Mouse (Mus musculus) lung, adult 2 months (tissue): ENCODE measurements at regions not wholly inside any gene's neighbourhood (a gene's known extent, or its start where the extent isn't known, plus 50 kb on each side); places are given as distances from the start of the nearest gene placed in this dataset.

ENCODE experiments used
- DNase-seq: peaks from one replicate; pipeline ENCODE4 v3.0.0; 2022
- H3K4me1 ChIP-seq: fragments of 200-500 bp; 2 replicates; pipeline ENCODE4 v1.6.1; 2011; ENCODE audit warnings: low read length; ENCODE audit not compliant: control insufficient read depth, insufficient read depth
- H3K4me3 ChIP-seq: fragments of 200-500 bp; replicated peaks from 2 replicates; pipeline ENCODE3; 2011; ENCODE audit warnings: low read depth, mild to moderate bottlenecking, control low read depth, low read length; ENCODE audit errors: extremely low read depth
- CTCF ChIP-seq: fragments of 200-500 bp; IDR thresholded peaks from 2 replicates; pipeline ENCODE4 v1.5.1; 2011; ENCODE audit warnings: mild to moderate bottlenecking, low read length, control low read depth; ENCODE audit not compliant: insufficient read depth
- POLR2A ChIP-seq: fragments of 200-500 bp; IDR thresholded peaks from 2 replicates; pipeline ENCODE4 v1.6.1; 2011; ENCODE audit warnings: low read depth, mild to moderate bottlenecking, control low read depth, low read length, borderline replicate concordance; ENCODE audit errors: extremely low read depth
- WGBS: fragments of 180-500 bp; shearing (Covaris S2); methylation state at CpG from one replicate; pipeline ENCODE4 v1.1.7; 2018; 5-methylcytosine and 5-hydroxymethylcytosine counted together

DNA sequence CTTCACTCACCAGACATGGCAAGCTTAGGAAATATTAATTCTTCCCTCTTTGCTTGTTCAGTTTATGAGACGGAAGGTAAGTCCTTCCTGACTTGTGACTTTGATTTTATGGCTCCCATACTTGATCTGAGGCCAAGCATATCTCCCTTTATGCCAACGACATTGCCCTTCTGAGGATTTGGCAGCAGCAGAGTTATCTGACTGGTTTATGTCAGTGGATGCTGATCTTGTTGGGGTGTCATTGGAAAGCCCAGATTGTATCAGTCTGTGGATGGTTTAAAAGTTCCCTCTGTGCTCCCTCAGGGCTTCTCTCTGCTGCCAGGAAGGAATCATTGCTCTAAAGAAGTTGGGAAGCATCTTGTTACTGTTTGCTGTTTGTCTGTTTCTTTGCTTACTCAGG is 242.5 kb downstream of the Hhipl2 start:
- DNase-seq = no peak
- H3K4me3 ChIP-seq = no peak overlapping the region
- H3K4me1 ChIP-seq = no peaks in the 10 kb centered on the region
- WGBS = 73% methylated on average over 2 of the region's 2 CpGs
- no peak for TF ChIP-seq CTCF

DNA sequence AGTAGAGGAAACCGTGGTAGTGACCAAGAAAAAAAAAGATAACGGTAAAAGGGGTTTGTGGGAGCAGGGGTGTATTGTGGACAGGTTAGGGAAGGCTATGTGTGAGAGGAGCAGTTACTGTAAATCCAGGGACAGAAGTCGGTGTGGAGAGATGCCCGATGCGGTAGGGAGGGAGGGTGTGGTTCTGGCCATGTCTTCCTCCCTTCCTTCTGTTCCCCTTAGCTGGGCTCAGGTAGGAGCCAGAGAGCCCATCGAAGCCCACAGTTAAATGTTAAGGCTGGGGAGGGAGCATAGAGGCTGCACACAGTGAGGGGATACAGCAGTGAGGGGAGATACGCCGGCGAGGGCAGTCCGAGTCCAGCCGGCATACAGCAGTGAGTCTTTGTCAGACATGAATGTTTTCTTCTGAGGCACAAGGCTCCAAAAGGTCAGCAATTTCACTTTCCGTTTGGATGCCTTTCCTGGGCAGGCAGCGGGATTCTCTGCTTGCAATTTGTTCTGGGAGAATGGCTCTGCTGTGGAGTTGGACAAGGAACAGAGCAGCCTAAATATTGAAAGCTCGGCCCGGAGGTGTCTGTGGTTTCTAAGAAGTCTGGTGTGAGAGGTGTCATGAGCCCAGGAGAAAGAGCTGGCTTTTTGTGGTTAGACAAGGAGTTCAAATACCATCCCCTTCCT is 244.5 kb downstream of the Hhipl2 start:
- 66% methylated on average over 15 of the region's 15 CpGs for WGBS
- H3K4me1 ChIP-seq = no peaks in the 10 kb centered on the region
- no peak for DNase-seq
- H3K4me3 ChIP-seq = no peak overlapping the region
- TF ChIP-seq CTCF (no peak), POLR2A (no peak)

- WGBS = 74% methylated on average over 8 of the region's 8 CpGs
Measured at GRCm38 (mm10) chr1:183669271-183669670, 251.3 kb downstream of the Hhipl2 start.

DNA sequence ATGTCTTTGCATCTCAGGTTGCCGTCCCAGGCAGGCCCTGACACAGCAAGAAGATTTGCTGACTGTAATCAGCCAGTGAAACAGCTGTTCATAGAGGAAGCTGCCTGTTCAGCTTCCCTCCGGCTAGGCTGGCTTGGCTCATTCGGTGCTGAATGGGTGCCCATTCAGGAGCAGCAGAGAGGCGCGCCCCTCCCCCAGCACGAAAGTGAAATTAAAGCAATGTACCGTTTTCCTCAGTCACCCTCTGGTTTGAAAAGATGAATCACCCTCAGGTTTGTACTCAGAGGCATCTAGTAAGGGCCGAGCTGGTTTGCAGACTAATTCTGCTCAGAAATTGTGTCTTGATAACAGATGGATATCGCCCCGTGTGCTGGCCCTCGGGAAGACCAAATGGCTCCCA is 251.7 kb downstream of the Hhipl2 start:
- TF ChIP-seq CTCF = no peak
- TF ChIP-seq POLR2A = no peak
- WGBS = 30% methylated on average over 11 of the region's 11 CpGs
- H3K4me3 ChIP-seq = no peak overlapping the region
- H3K4me1 ChIP-seq = no peaks in the 10 kb centered on the region; the same call in 1 of the 2 replicates
- no peak for DNase-seq

More at GRCm38 (mm10) chr1:183669271-183669670, 251.3 kb downstream of the Hhipl2 start:
- no peak overlapping the region for H3K4me3 ChIP-seq
- no peak for DNase-seq
- TF ChIP-seq CTCF = no peak
- TF ChIP-seq POLR2A = no peak
- H3K4me1 ChIP-seq = no peaks in the 10 kb centered on the region; the same call in 1 of the 2 replicates

DNA sequence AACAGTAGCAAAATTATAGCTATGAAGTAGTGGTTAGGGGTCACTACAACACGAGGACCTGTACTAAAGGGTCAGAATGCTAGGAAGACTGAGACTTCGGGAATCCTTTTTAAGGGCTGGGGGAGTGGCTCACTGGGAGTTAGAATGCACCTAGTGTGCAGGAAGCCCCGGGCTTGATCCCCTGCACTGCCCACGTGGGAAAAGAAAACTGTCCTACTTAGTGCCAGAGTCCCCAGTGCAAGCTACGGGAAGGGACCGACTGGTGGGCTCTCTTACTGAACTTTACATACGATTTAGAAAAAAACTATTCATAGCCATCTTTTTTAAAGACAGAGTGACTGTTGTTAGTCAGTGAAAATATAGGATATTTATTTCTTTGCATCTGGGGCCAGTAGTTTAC is 252.5 kb downstream of the Hhipl2 start:
- Histone ChIP-seq H3K4me3 (no peak overlapping the region), H3K4me1 (no peaks in the 10 kb centered on the region; the same call in 1 of the 2 replicates)
- TF ChIP-seq POLR2A = no peak
- no peak for TF ChIP-seq CTCF
- WGBS = 76% methylated on average over 7 of the region's 7 CpGs
- DNase-seq = no peak

DNA sequence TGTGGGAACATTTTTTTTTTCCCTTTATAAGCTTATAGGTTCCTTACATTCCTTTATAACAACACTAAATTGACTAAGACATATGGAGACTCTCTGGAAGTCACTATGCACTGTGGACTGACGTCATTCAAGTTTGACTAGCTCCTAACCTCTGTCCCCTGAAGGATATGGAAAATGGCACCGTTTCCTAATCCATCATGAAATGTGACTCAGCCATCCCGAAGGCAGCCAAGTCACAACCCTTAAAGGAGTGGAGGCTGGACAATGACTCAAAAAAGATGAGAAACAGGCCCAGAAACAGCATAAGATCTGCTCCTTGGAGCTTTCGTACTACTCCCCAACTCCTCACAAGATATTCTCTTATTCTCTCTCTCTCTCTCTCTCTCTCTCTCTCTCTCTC is 253.5 kb downstream of the Hhipl2 start:
- Histone ChIP-seq H3K4me3 (no peak overlapping the region), H3K4me1 (no peaks in the 10 kb centered on the region; the same call in 1 of the 2 replicates)
- no peak for DNase-seq
- WGBS = 48% methylated on average over 4 of the region's 4 CpGs
- TF ChIP-seq CTCF (no peak), POLR2A (no peak)

DNA sequence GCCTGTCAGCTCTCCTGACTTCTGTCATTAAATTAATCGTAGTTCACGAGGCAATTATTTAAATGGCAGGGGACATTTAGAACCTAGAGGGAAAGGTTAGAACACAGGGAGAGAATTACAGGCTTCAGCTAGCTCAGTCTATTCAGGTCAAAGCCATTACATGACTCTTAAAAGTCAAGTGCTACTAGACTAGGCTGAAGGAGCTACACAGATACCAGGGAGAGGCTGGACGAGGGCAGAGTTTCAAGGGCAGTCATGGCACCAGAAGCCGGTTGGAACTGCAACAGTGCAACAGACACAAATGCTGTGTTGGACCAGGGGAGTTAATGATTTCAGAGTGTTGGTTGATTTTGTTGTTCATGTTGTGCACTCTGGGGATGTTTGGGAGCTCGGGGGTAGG is 254.5 kb downstream of the Hhipl2 start:
- no peak overlapping the region for H3K4me3 ChIP-seq
- DNase-seq = no peak
- 71% methylated on average over 5 of the region's 5 CpGs for WGBS
- TF ChIP-seq CTCF = no peak
- TF ChIP-seq POLR2A = no peak
- no peaks in the 10 kb centered on the region; the same call in 1 of the 2 replicates for H3K4me1 ChIP-seq

- Histone ChIP-seq H3K4me1 (no peaks in the 10 kb centered on the region; the same call in 1 of the 2 replicates), H3K4me3 (no peak overlapping the region)
- 90% methylated on average over 4 of the region's 4 CpGs for WGBS
- DNase-seq = no peak
- TF ChIP-seq CTCF (no peak), POLR2A (no peak)
Measured at GRCm38 (mm10) chr1:183677585-183677984, 259.6 kb downstream of the Hhipl2 start.

GRCm38 (mm10) chr1:183679949-183680348 is 261.9 kb downstream of the Hhipl2 start:
- Histone ChIP-seq H3K4me3 (no peak overlapping the region), H3K4me1 (no peaks in the 10 kb centered on the region)
- whole genome bisulfite sequencing = 33% methylated on average over 11 of the region's 11 CpGs
- no peak for TF ChIP-seq POLR2A
- TF ChIP-seq CTCF = no peak
- peak; percentile 34 for DNase-seq

GRCm38 (mm10) chr1:183686056-183686455 is 268.0 kb downstream of the Hhipl2 start:
- no peaks in the 10 kb centered on the region for H3K4me1 ChIP-seq
- no peak for TF ChIP-seq POLR2A
- no peak overlapping the region for H3K4me3 ChIP-seq
- WGBS = 73% methylated on average over 5 of the region's 5 CpGs
- no peak for DNase-seq

DNA sequence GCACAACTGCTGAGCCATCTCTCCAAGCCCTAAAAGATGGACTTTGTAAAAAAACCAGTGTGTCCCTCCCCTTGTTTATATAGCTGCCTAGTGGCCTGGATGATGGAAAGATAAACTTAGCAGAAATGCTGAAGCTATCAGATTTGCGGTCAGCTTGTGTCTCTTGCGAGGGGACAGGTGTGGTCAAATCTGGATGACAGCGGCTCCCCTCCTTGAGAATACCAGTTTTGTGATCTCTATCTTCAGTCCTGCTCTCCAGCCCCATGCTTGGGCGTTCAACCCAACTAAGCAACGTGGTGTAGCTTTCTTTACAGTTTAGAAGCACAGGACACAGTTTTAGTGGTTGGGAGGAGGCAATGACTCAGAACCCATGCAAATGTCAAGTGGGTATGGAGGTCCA is 274.7 kb downstream of the Hhipl2 start:
- 75% methylated on average over 5 of the region's 5 CpGs for WGBS
- Histone ChIP-seq H3K4me1 (no peaks in the 10 kb centered on the region), H3K4me3 (no peak overlapping the region)
- DNase-seq = no peak
- TF ChIP-seq POLR2A (no peak), CTCF (no peak)
